Mouse (Mus musculus) telencephalon, adult 2 months (tissue): ENCODE data around the gene Rgs8.

Experiments
- DNase-seq: peaks from one replicate; pipeline ENCODE4 v3.0.0-alpha.2; 2011; ENCODE audit warnings: low read depth, low spot score

Gene Rgs8

GRCm38 (mm10) chr1:153742374-153743155 is 89.7 kb downstream of the Rgs8 start:
- DNase-seq, result no peak

GRCm38 (mm10) chr1:153746119-153746670 is 93.4 kb downstream of the Rgs8 start:
- no peak for DNase-seq

GRCm38 (mm10) chr1:153746728-153747127 is 93.9 kb downstream of the Rgs8 start:
- DNase-seq, result no peak

- DNase-seq, result no peak
Observed at GRCm38 (mm10) chr1:153747861-153748530, 95.2 kb downstream of the Rgs8 start.

GRCm38 (mm10) chr1:153748549-153748948 is 95.7 kb downstream of the Rgs8 start:
- no peak for DNase-seq

GRCm38 (mm10) chr1:153749211-153749801 is 96.5 kb downstream of the Rgs8 start, which contains the start of gene Rnasel:
Gene Rnasel, plus strand, starts transcription at chr1:153749426.
- no peak for DNase-seq
